Mouse (Mus musculus): ENCODE results near the gene Wfdc2. TPM values are rescaled to one million over a fixed set of nuclear protein-coding genes. Genes with fewer than 3 reads are reported as not detected.

Gene Wfdc2
- polyA plus RNA-seq, 1 experiment from 2014 or later: 1,354 TPM

- Histone ChIP-seq H3K4me2 (replicated peaks; ENCODE audit: low read depth, low read length) (no peak overlapping the region), H3K27me3 (replicated peaks; ENCODE audit: insufficient read depth, low read length) (no peaks in the 10 kb centered on the region), H3K9me3 (ENCODE audit: low read length) (no peaks in the 10 kb centered on the region), H3K4me3 (ENCODE audit: low read depth, low read length) (no peak overlapping the region), H3K36me3 (ENCODE audit: insufficient read depth, low read length) (no peaks in the 10 kb centered on the region), H3K9ac (replicated peaks; ENCODE audit: low read depth) (no peak overlapping the region), H3K27ac (ENCODE audit: low read length) (no peak overlapping the region), H3K4me1 (ENCODE audit: insufficient read depth, low read depth, low read length) (no peaks in the 10 kb centered on the region)
- 50% methylated on average over 5 of the region's 5 CpGs for WGBS
- DNase-seq (ENCODE audit: low spot score): no peak
- no peak for TF ChIP-seq CTCF (IDR thresholded peaks at IDR 0.05)
- no peak for TF ChIP-seq EP300 (IDR thresholded peaks at IDR 0.05)
- no peak for ATAC-seq
These were observed 33.7 kb upstream of the Wfdc2 start for GRCm38 (mm10) chr2:164528557-164528956.

GRCm38 (mm10) chr2:164531169-164531568 is 31.0 kb upstream of the Wfdc2 start:
- ATAC-seq: peak; percentile 60; the same call in 1 of the 2 replicates
- no peak overlapping the region for H3K4me2 ChIP-seq (replicated peaks; ENCODE audit: low read depth, low read length)
- no peak for TF ChIP-seq EP300 (IDR thresholded peaks at IDR 0.05)
- peak; percentile 96 for TF ChIP-seq CTCF (IDR thresholded peaks at IDR 0.05)
- H3K27me3 ChIP-seq (replicated peaks; ENCODE audit: insufficient read depth, low read length): no peaks in the 10 kb centered on the region
- no peak overlapping the region for H3K9ac ChIP-seq (replicated peaks; ENCODE audit: low read depth)
- WGBS: 4% methylated on average over 3 of the region's 3 CpGs
- no peak overlapping the region for H3K4me3 ChIP-seq (ENCODE audit: low read depth, low read length)
- no peaks in the 10 kb centered on the region for H3K36me3 ChIP-seq (ENCODE audit: insufficient read depth, low read length)
- H3K9me3 ChIP-seq (ENCODE audit: low read length): no peaks in the 10 kb centered on the region
- peak; percentile 73 for DNase-seq (ENCODE audit: low spot score)
- no peaks in the 10 kb centered on the region for H3K4me1 ChIP-seq (ENCODE audit: insufficient read depth, low read depth, low read length)
- no peak overlapping the region for H3K27ac ChIP-seq (ENCODE audit: low read length)

- DNase-seq (ENCODE audit: low spot score) (no peak), ATAC-seq (no peak)
- no peak overlapping the region for H3K4me2 ChIP-seq (replicated peaks; ENCODE audit: low read depth, low read length)
- no peaks in the 10 kb centered on the region for H3K27me3 ChIP-seq (replicated peaks; ENCODE audit: insufficient read depth, low read length)
- no peaks in the 10 kb centered on the region for H3K9me3 ChIP-seq (ENCODE audit: low read length)
- H3K4me3 ChIP-seq (ENCODE audit: low read depth, low read length): no peak overlapping the region
- H3K36me3 ChIP-seq (ENCODE audit: insufficient read depth, low read length): no peaks in the 10 kb centered on the region
- no peak overlapping the region for H3K9ac ChIP-seq (replicated peaks; ENCODE audit: low read depth)
- WGBS: 80% methylated on average over 10 of the region's 10 CpGs
- H3K27ac ChIP-seq (ENCODE audit: low read length): no peak overlapping the region
- no peaks in the 10 kb centered on the region for H3K4me1 ChIP-seq (ENCODE audit: insufficient read depth, low read depth, low read length)
- TF ChIP-seq CTCF (IDR thresholded peaks at IDR 0.05) (no peak), EP300 (IDR thresholded peaks at IDR 0.05) (no peak)
These were observed 27.9 kb upstream of the Wfdc2 start for GRCm38 (mm10) chr2:164534315-164534714.

DNA sequence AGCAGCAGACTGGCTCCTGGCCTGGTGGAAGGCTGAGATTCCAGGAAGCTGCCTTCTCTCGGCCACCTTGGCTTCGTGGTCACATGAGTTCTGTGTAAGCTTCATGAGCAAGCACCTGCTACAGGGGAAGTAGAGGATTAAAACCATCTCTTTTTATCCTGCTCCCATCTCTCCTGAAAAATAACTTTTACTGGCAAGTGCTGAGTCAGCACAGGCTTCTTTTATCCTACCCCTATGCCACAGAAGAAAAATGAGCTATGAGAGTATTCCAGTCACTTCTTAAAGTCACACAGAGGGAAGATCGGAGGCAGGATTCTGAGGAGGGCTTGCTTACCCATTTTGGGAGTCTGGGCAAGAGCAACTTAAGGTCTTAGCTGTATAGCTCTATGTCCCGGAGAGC is 25.2 kb upstream of the Wfdc2 start:
- Histone ChIP-seq H3K4me2 (replicated peaks; ENCODE audit: low read depth, low read length) (no peak overlapping the region), H3K4me1 (ENCODE audit: insufficient read depth, low read depth, low read length) (no peaks in the 10 kb centered on the region), H3K4me3 (ENCODE audit: low read depth, low read length) (no peak overlapping the region), H3K27me3 (replicated peaks; ENCODE audit: insufficient read depth, low read length) (no peaks in the 10 kb centered on the region), H3K9ac (replicated peaks; ENCODE audit: low read depth) (no peak overlapping the region), H3K9me3 (ENCODE audit: low read length) (no peaks in the 10 kb centered on the region), H3K36me3 (ENCODE audit: insufficient read depth, low read length) (no peaks in the 10 kb centered on the region), H3K27ac (ENCODE audit: low read length) (no peak overlapping the region)
- TF ChIP-seq CTCF (IDR thresholded peaks at IDR 0.05) (no peak), EP300 (IDR thresholded peaks at IDR 0.05) (no peak)
- 61% methylated on average over 4 of the region's 4 CpGs for WGBS
- ATAC-seq: no peak
- DNase-seq (ENCODE audit: low spot score): no peak

- DNase-seq (ENCODE audit: low spot score): peak; percentile 31
- 20% methylated on average over 8 of the region's 8 CpGs for WGBS
- Histone ChIP-seq H3K27me3 (replicated peaks; ENCODE audit: insufficient read depth, low read length) (no peaks in the 10 kb centered on the region), H3K4me3 (ENCODE audit: low read depth, low read length) (no peak overlapping the region), H3K4me2 (replicated peaks; ENCODE audit: low read depth, low read length) (no peak overlapping the region), H3K4me1 (ENCODE audit: insufficient read depth, low read depth, low read length) (no peaks in the 10 kb centered on the region), H3K9me3 (ENCODE audit: low read length) (no peaks in the 10 kb centered on the region), H3K9ac (replicated peaks; ENCODE audit: low read depth) (no peak overlapping the region), H3K36me3 (ENCODE audit: insufficient read depth, low read length) (no peaks in the 10 kb centered on the region), H3K27ac (ENCODE audit: low read length) (no peak overlapping the region)
- ATAC-seq: peak; percentile 46
- TF ChIP-seq CTCF (IDR thresholded peaks at IDR 0.05) (no peak), EP300 (IDR thresholded peaks at IDR 0.05) (no peak)
These were observed 21.4 kb upstream of the Wfdc2 start for GRCm38 (mm10) chr2:164540652-164541427.

GRCm38 (mm10) chr2:164542132-164542531 is 20.1 kb upstream of the Wfdc2 start:
- no peak overlapping the region for H3K9ac ChIP-seq (replicated peaks; ENCODE audit: low read depth)
- no peaks in the 10 kb centered on the region for H3K36me3 ChIP-seq (ENCODE audit: insufficient read depth, low read length)
- no peaks in the 10 kb centered on the region for H3K4me1 ChIP-seq (ENCODE audit: insufficient read depth, low read depth, low read length)
- no peak overlapping the region for H3K27ac ChIP-seq (ENCODE audit: low read length)
- no peak overlapping the region for H3K4me3 ChIP-seq (ENCODE audit: low read depth, low read length)
- no peak for TF ChIP-seq EP300 (IDR thresholded peaks at IDR 0.05)
- no peak for TF ChIP-seq CTCF (IDR thresholded peaks at IDR 0.05)
- no peaks in the 10 kb centered on the region for H3K9me3 ChIP-seq (ENCODE audit: low read length)
- no peaks in the 10 kb centered on the region for H3K27me3 ChIP-seq (replicated peaks; ENCODE audit: insufficient read depth, low read length)
- ATAC-seq (no peak), DNase-seq (ENCODE audit: low spot score) (no peak)
- H3K4me2 ChIP-seq (replicated peaks; ENCODE audit: low read depth, low read length): no peak overlapping the region
- WGBS: 57% methylated on average over 5 of the region's 5 CpGs

Data from lung, postnatal 0 days (tissue).